Mouse (Mus musculus): ENCODE data around the gene Gm8212. TPM values are rescaled to one million over a fixed set of nuclear protein-coding genes. Genes with fewer than 3 reads are reported as not detected.
"Not testable (repeated sequence)": the region's sequence is repeated elsewhere in the genome, so short reads cannot be mapped to it uniquely, and the experiment has no call there.

Gene Gm8212
- polyA plus RNA-seq (2014; fragmentation: Nextera tagmentation; extraction: Ambion mirVana) = not detected in 2 replicates

DNA sequence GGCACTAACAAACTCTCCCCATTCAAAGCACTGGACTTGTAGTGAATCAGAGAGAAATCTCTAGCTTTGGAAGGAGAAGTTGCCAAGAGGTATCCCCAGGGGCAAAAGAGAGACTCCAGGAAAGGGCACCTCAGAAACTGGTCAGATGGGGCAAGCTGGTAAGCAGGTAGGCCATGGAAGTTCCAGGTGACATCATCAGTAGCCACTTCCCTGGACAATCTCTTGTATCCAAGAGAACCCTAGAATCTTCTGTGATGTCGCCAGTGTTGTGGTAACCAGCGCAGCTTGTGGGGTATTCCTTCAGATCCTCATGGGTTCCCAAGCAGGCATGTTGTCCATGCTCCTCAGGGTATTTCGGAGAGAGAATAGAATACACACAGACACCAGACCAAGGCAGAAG is at the start of gene Gm8212:
Gene Gm8212 (plus strand): TSS at position 301 of the 400 bp plus-strand sequence.
- not testable (repeated sequence) for ATAC-seq (ENCODE audit: low FRiP score); H3K9me3 ChIP-seq (ENCODE audit: control insufficient read depth, low read length); H3K36me3 ChIP-seq (ENCODE audit: control insufficient read depth, insufficient read depth, low read length); H3K27me3 ChIP-seq (ENCODE audit: control insufficient read depth, insufficient read depth, low read length); DNase-seq (ENCODE audit: low spot score, missing footprints); H3K4me2 ChIP-seq; H3K9ac ChIP-seq (ENCODE audit: low read length); H3K27ac ChIP-seq (ENCODE audit: low read depth, low read length); H3K4me1 ChIP-seq (ENCODE audit: control insufficient read depth, insufficient read depth, low read length); H3K4me3 ChIP-seq (ENCODE audit: low read depth, low read length)
- 100% methylated on average over 1 of the region's 3 CpGs for WGBS

DNA sequence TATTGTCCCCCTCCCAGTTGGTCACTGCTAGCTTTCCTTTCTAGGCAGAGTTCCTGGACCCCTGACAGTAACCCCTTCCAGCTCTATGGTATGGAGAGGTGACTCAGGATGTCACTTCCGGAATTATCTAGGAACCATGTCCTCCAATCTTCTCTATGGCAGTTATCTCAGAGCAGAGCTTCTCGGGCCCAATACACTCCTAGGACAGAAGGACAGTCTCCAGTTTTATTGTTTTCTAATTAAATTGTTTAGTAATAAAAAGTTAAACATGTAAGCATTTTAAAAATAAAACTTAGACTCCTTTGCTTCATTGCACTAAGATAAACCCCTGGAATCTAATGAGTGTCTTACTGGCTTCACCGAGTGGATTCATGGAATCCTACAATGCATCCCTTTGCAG is 15.7 kb downstream of the Gm8212 start, which contains the start of gene 4930503E14Rik:
Gene 4930503E14Rik (minus strand): TSS at position 101 of the 400 bp plus-strand sequence.
- 95% methylated on average over 3 of the region's 3 CpGs for WGBS
- H3K36me3 ChIP-seq (ENCODE audit: control insufficient read depth, insufficient read depth, low read length); H3K4me2 ChIP-seq; ATAC-seq (ENCODE audit: low FRiP score); DNase-seq (ENCODE audit: low spot score, missing footprints); H3K9ac ChIP-seq (ENCODE audit: low read length); H3K9me3 ChIP-seq (ENCODE audit: control insufficient read depth, low read length); H3K4me1 ChIP-seq (ENCODE audit: control insufficient read depth, insufficient read depth, low read length); H3K4me3 ChIP-seq (ENCODE audit: low read depth, low read length); H3K27me3 ChIP-seq (ENCODE audit: control insufficient read depth, insufficient read depth, low read length); H3K27ac ChIP-seq (ENCODE audit: low read depth, low read length): not testable (repeated sequence)

DNA sequence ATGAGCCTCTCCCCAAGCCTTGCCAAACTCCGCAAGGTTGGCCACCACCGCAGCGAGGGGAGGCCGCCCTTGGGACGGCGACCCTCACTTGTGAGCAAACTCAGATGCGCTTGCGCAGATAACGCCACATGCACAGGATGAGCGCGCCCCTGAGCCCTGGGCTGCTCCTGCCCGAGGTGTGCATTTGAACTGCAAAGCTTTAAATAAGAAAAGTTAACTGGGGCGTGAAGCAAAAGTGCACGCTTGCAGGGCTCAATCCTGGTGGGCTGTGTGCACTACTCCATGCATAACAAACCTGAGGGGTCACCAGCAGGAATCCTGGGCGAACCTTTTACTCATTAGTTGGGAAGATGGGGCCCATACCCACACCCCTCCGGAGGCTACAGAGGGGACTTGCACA is 50.6 kb downstream of the Gm8212 start:
- Histone ChIP-seq H3K36me3 (ENCODE audit: control insufficient read depth, insufficient read depth, low read length) (no peaks in the 10 kb centered on the region), H3K9me3 (ENCODE audit: control insufficient read depth, low read length) (no peaks in the 10 kb centered on the region; the same call in 1 of the 2 replicates), H3K4me2 (no peak overlapping the region), H3K4me3 (ENCODE audit: low read depth, low read length) (no peak overlapping the region), H3K4me1 (ENCODE audit: control insufficient read depth, insufficient read depth, low read length) (no peaks in the 10 kb centered on the region), H3K27ac (ENCODE audit: low read depth, low read length) (no peak overlapping the region), H3K27me3 (ENCODE audit: control insufficient read depth, insufficient read depth, low read length) (no peaks in the 10 kb centered on the region), H3K9ac (ENCODE audit: low read length) (no peak overlapping the region)
- WGBS = 92% methylated on average over 16 of the region's 16 CpGs
- no peak for DNase-seq (ENCODE audit: low spot score, missing footprints)
- ATAC-seq (ENCODE audit: low FRiP score) = no peak

Other genes with a start within 250 kb of the Gm8212 start
- not detected in 2 replicates for gene Ang5, start 240.6 kb upstream of the Gm8212 start, polyA plus RNA-seq (2014; fragmentation: Nextera tagmentation; extraction: Ambion mirVana)
- gene Ang6, start 195.4 kb upstream of the Gm8212 start, polyA plus RNA-seq (2014; fragmentation: Nextera tagmentation; extraction: Ambion mirVana) = not detected in 2 replicates
- not detected in 2 replicates for gene Ear2, start 95.0 kb upstream of the Gm8212 start, polyA plus RNA-seq (2014; fragmentation: Nextera tagmentation; extraction: Ambion mirVana)
- not detected in 2 replicates for gene Gm3327, start 73.8 kb upstream of the Gm8212 start, polyA plus RNA-seq (2014; fragmentation: Nextera tagmentation; extraction: Ambion mirVana)
- gene 4930503E14Rik, start 15.6 kb downstream of the Gm8212 start, polyA plus RNA-seq (2014; fragmentation: Nextera tagmentation; extraction: Ambion mirVana) = not detected in 2 replicates
- not detected in 2 replicates for gene Gm8220, start 87.9 kb downstream of the Gm8212 start, polyA plus RNA-seq (2014; fragmentation: Nextera tagmentation; extraction: Ambion mirVana)
- gene Gm5930, start 140.9 kb downstream of the Gm8212 start, polyA plus RNA-seq (2014; fragmentation: Nextera tagmentation; extraction: Ambion mirVana) = not detected in 2 replicates
- not detected in 2 replicates for gene Gm8229, start 167.7 kb downstream of the Gm8212 start, polyA plus RNA-seq (2014; fragmentation: Nextera tagmentation; extraction: Ambion mirVana)
- gene Gm3371, start 213.0 kb downstream of the Gm8212 start, polyA plus RNA-seq (2014; fragmentation: Nextera tagmentation; extraction: Ambion mirVana) = not detected in 2 replicates
- not detected in 2 replicates for gene Gm8232, start 236.0 kb downstream of the Gm8212 start, polyA plus RNA-seq (2014; fragmentation: Nextera tagmentation; extraction: Ambion mirVana)